Mouse (Mus musculus) E14TG2a.4 (cell line): ENCODE measurements around the gene Vmn2r116.
"Not testable (repeated sequence)": the region's sequence is repeated elsewhere in the genome, so short reads cannot be mapped to it uniquely, and the experiment has no call there.

Source experiments
- CTCF ChIP-seq: conservative IDR thresholded peaks from 2 replicates; pipeline ENCODE4 v1.5.1; 2014; ENCODE audit warnings: low read length
- NANOG ChIP-seq: IDR thresholded peaks from 2 replicates; pipeline ENCODE4 v1.6.1; 2014; ENCODE audit warnings: borderline replicate concordance, low read length, mixed read lengths

GRCm38 (mm10) chr17:23384304-23384703 lies at the start of gene Vmn2r116:
- TF ChIP-seq CTCF, NANOG: not testable (repeated sequence)
